Mouse (Mus musculus) neutrophil, adult 5-6 weeks (primary cell): ENCODE data around the gene 1810046K07Rik. TPM values are rescaled to one million over a fixed set of nuclear protein-coding genes. Genes with fewer than 3 reads are reported as not detected.

Experiments
- ATAC-seq: fragments of 151-379, 151-347 bp; 2 replicates; pipeline ENCODE4 v1.8.0; 2017; ENCODE audit warnings: mild to moderate bottlenecking, moderate TSS enrichment; ENCODE audit not compliant: insufficient number of reproducible peaks, poor library complexity, low FRiP score, severe bottlenecking; ENCODE audit errors: extremely low read depth
- total RNA-seq: library from RNA; stranded (forward); fragments of 200-1000 nt; gene quantifications from 2 replicates; pipeline ENCODE4 v1.2.3, GENCODE M21; 2017

Gene 1810046K07Rik
- total RNA-seq = not detected in 2 replicates

DNA sequence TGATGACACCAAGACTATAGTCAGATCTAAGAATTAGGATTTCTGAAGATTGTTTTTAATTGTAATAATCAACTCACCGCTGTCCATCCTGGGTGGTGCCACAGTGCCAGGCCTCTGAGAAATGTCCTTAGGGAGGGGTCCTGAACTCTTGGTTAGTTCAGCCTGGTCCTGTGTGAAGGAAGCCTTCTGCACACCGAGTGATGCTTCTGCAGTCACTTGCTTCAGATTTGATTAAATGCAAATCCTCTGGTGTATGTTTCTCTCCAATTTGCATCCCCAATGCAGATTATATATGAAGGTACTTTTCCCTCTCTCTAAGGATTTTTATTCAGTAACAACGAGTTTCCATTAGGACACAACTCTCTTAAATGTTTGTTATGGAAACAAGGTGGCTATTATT is at the start of gene 1810046K07Rik:
Gene 1810046K07Rik, minus strand, starts transcription at position 187 of the 400 bp plus-strand sequence.
- no peak for ATAC-seq

DNA sequence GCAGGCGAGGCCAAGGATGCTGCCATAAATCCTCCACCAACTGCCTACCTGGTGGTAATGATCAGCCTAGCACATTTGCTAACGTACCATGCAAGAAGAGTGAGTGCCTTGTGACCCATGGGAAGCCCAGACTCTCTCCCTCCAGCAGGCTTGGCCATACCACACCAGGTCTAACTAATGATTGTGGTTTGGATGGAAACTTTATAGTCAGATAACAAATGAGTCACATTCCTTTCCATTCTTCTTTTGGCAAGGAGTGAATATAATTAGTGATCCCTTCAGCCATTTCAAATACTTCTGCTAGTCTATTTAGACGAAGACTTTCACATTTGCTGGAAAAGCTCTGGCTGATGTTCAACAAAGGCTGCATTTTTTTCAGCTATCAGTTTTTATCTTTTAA is 40.8 kb upstream of the 1810046K07Rik start:
- ATAC-seq = no peak

DNA sequence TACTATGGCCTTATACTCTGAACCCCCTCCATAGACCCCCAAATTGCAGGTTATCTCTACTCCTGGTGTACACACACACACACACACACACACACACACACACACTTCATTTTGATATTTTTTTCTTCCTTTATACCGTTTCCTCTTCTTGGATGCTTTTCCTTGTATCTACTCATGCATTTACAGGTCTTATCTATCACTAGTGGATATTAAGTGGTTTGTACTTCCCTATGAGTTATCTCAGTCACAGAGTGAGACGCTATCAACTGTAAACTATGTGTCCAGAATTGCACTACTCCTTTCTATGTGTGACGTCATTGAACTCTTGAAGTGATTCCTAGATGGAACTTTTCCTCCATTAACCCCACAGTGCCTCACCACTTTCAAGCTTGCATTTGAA is 38.4 kb upstream of the 1810046K07Rik start:
- ATAC-seq = no peak

DNA sequence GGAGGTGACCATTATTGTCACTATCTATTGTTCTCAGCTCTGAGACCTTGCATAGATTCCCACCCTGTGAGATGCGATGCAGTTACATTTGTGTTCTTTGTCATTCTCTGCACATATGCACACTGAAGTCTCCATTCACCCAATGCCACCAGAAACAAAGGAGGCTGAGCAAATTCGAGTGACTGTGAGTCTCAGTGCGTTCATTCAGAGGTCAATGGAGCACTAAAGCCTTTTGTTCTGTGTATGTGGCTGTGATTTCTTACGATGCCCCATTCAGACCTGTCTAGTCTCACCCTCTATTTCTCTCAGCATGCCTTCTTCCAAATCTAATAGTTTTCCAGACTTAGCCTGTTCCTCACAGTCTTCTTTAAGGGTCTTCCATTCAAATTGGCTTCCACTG is 35.3 kb upstream of the 1810046K07Rik start:
- ATAC-seq = no peak

DNA sequence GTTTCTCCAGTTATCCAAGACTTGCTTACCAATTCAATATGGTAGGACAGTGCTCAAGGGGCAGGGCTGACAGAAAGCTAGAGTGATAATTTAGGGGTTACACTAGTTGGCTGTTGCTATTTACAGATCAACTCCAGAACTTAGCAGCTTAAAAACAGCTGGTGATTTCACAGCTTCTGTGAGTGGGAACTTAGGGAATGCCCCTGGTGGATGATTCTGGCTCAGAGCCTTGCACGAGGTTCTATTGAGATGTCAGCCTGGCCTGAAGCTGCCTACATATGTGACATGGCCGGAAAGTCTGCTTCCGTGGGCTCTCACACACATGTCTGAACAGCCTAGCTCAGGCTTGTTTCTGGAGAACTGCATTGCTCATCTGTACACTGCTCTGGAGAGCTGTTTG is 24.8 kb upstream of the 1810046K07Rik start:
- ATAC-seq = no peak

DNA sequence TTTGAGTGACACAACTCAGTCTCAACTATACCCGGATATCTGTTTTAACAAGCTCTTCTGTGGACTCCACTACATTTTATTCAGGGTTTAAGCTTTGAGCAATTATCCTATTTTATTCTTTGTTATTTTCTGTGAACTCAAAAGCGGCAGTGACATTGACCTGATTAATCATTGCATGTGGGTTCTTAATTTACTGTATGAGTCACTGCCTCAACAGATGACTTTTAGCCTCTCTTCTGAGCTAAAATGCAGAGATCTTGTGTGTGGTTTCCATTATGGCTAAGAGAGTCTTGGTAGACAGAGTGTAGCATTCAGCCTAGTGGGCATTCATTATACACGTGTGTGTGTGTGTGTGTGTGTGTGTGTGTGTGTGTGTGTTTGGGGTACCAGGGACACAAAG is 24.2 kb upstream of the 1810046K07Rik start:
- no peak for ATAC-seq

DNA sequence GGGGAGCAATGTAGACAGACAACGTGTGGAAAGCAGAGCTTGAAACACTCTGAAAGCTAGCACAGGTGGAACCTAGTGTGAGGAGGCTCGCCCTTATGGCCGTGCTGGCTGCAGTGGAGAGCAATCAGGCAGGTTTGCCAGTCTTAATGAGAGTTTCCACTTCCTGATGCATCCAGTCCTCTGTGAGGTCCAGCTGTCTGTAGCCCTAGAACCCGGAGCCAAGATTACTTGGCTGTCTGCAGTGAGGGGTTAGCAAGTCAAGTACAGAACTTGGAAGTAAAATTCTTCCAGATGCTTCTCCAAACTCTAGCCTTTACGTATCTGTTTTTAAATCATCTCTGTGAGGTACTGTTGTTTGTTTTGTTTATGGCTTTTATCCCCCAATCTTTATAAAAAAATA is 20.7 kb upstream of the 1810046K07Rik start:
- ATAC-seq = no peak

DNA sequence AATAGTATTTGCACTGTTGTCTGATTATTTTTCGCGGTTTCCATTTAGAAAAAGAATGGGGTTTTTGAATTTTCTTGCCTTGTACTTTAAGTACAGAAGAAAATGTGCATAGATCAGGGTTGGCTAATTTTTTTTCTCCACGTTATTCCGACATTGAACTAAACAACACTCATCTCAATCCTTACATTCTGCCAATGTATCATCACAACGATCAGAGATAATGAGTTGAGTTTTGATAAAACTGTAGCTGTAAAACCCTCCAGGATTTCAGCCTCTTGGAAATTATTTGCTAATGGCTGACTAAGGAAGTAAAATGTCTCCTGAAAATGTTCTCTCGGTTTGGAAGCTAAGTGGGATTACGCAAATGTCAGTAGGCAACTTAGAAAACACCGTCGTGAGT is 17.1 kb upstream of the 1810046K07Rik start:
- ATAC-seq = no peak

DNA sequence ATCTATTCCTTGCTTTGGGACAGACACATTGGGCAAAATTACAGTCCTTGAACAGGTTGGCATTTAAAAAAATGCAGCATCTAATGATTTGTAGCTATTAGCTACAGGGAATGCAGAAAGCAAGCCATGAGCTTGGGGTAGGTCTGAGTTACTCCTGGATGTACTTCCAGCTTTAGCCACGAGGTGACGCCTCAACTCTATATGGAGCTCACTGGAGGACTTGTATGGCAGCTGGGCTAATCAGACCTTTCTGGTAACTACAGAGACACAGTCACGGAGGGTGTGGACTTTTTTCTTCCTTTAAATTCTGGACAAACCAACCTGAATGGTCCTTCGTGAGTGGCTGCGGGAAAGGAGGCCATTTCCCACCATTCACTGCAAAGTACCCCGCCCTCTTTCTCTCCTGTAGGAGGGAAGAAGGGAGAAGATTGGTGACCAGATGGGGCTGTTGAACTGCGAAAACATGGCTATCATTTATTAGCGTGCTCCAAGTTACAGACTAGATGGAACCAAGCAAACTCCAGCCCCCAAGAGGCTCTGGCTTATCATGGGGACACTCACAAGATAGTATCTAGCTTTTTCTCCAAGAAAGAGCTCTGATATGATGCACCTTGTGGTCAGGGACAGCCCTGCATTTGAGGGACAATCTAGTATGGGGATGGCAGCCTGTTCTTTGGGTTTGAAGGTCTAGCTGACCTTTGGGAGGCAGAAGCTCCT is 6.7 kb upstream of the 1810046K07Rik start:
- ATAC-seq = no peak

DNA sequence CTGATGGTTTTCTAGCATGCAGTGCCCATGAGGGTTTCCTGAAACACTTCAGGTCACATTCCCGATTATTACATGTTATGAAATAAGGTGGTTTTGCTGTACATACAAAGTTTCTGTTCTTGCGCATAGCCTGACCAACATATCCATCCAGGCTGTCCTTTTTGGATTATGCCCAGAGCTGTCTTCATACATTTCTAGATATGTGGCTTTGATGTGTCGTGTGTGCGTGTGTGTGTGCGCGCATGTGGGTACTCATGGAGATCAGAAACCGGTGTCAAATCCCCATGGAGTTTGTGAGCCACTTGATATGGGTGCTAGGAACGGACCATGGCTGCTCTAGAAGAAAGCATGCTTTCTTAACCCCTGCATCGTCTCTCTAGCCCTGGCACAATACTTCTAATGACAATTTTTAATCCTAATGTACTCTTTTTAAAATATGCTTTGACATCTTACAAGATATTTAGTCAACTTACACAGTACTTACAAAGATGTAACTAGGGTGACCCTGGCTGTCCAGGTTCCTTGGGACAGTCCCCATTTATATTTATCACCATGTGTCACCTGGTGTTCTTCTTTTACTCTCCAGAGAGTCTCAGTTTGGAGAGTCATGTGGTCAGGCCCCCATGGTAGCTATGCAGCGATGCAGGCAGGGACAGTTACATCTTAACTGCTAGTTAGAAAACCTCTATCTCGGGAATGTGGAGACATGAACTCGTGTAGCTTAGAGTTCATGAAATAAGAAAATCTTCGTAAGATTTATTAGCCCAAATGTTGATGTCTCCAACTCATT is 2.9 kb upstream of the 1810046K07Rik start:
- ATAC-seq = no peak

DNA sequence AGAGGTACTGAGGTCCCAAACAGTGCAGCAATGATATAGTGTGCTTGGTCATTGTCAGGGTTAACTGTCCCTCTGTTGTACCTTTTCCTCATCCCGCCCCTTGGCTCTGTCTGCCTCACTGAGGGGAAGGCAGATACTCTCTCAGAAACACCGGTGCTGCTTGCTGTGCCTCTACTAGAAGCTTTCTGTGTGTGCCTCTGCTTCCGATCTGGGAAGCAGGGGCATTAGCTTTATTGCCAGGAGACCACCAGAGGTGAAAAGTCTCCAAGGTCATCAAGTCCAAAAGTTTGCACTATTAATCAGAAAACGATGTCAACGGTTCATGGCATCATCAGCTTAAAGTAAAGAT is 1.2 kb downstream of the 1810046K07Rik start:
- no peak for ATAC-seq

DNA sequence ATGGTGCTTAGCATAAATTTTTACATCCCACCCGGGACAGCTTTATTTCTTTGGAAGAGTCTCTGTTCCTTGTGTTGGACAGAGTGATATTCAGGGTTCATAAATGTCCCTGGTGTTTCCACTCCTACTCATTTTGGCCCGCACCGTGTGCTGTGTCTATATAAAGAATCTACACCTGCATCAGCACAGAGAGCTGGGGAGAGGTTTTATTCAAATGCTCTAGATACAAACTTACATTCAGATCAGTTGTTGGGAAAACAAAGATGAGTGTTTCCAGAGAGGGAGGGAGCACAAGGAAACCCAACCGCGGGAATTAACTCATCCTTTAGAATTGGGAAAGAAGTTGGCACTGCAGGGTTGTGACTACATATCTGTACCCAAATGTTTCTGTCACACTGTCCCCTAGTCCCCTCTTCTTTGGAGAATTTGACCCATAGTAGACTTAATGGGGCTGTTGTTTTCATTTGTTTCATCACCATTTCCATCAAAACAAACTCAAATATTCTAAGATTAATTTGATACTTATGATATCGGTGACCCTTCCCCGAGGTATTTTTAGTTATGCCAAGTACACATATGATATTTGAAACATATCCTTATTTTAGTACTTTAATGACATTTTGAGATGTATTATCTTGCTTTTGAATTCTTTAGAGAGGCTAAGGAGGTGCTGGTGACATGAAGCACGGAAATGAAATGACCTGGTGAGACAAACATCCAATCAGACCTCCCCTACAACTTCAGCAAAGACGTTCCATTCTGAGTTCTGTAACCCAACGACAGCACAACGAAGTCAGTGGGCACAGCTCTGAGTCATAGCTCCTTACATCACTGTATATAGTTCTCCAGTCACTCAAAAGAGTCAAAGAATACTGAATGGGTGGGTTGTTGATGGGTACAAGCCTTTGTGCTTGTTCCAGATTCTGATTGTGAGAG is 1.8 kb downstream of the 1810046K07Rik start:
- ATAC-seq = no peak

DNA sequence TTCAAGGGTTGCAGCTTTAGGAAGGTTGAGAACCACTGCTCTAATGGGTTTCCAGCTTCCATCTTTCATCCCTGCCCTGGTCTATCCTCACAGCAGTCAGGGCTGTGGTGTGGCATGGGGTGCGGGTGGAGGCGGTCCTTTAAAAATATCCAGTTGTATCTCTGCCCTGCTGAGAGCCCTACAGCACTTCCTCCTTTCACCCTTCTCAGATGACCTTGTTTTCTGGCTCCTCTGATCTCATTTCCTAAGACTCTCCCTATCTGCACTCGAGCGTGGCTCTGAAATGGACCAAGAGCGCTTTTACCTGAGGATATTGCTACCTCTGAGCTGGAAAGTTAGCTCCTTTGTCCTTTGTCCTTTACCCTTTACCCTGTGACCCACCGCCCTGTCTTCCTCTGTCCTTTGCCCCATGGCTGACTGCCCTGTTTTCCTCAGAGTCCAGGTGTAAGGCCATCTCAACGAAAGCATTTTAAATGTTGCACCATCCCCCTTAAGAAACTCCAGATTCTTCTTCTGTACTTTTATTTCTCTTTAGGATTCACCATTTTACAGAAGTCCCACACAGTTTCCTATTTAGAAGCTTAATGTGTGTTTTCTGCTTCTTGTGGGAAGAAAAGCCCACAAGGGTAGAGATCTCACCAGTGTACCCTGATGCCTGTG is 4.2 kb downstream of the 1810046K07Rik start:
- no peak for ATAC-seq

DNA sequence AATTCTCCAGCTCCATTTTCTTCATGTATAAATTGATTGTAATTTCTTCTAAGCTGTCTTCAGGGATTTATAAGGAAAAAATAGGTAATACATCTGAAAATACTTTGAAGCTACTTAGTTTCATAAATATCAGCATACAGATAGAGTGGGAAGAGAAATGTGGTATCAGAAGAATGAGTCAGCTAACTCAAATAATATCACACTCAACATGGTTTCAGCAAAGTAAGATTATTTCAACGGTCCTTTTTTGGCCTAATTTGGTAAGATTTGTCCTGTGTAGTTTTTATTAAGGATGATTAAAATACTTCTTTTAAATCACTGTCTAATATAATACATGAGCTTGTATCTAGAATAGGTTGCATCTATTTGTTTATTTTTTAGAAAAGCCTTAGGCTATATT is 8.6 kb downstream of the 1810046K07Rik start:
- ATAC-seq = no peak

DNA sequence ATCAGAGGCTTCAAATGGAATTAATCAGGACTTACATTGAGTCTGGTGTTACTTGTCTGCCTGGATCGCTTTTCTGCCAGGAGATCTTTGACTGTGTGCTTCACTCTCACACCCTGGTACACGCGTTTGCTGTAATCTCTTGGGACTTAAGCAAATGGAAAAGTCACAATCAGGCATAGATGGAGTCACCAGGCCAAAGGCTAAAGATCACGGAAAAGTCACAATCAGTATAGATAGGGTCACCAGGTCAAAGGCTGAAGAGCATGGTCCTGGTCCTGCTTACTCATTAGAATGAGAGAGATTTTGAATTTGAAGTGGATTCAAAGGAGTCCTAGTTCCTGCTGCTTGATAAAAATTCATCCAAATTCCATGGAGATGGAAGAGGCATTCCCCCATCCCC is 10.5 kb downstream of the 1810046K07Rik start:
- ATAC-seq = no peak

DNA sequence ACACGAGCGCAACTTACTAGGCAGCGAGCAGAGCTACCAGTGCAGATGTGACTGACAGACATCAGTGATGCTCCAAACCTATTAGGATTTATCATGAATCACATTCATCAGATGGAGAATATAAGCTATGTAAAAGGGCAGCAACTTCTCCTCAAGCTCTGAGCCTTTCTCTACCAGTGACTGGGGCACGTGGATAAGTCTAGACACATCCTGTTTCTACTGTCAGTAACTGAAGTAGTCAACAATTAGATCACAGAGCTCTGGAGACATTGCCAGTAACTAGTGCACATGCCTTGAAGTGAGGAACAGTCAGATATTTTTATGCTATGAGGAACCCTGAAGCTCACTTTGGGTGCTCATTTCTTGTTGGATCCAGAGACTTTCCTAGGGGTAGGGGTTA is 11.4 kb downstream of the 1810046K07Rik start:
- no peak for ATAC-seq

DNA sequence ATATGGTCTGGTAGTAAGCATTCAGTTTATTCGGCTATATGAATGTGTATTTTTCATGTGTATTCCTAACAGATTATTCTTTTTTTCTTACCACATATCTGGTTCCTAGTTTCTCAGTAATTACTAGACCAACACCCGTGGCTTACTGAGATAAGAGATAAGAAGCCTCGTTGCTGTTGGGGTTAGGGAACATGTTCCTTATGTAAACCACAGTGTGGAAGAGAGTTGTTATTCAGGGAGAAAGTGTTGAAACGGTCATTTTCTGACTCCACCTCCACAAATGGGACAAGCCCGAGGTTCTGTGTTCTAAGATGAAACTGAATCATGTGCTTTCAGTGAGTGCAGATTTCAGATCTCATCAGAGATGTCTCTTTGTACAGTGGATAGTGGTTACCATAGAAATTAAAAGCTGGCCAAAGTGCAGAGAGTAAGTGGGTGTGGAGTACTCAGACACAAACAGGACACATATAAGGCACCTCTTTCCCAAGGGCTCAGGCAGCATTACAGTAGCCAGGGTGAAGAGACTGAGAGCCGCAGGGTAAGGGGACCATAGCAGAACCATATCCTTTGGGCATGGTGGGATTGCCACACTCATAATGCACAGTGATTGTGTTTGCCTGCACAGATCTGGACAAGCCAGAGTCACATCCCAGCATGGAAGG is 13.2 kb downstream of the 1810046K07Rik start:
- ATAC-seq = no peak

DNA sequence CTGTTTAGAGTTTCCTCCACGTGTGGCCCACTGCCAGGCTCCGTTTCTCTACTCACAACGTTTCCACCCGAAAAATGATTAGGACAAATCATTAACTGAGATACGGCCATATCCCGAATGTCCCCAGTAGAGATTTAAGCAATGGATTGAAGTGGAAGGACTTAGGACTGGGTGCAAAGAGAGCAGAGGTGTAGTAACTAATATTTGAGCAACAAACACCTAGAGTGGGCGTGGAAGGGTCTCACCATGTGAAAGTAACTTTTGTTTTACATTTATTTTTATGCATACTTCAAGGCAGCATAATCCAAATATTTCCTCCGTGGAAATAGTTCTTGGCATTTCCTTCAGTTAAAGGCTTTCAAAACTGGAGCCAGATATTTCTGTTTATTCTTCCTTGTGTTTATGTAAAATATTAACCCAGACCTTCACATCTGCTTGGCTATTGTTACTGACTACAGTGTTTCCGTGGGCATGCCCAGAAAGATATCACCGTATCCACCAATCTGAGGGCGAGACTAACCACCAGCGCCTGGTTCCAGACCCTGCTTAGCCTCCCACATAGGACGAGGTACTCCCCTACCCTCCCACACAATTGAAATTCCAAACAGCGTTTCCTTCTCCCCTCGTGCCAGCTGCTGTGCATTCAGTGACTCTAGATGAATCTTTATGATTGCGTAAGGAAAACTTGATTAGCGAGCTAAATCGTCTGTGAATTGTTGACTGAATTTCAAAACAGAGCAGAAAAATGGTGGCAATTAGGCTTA is 16.0 kb downstream of the 1810046K07Rik start:
- no peak for ATAC-seq
